Mouse (Mus musculus) cerebellum, adult 2 months (tissue): ENCODE measurements at regions not wholly inside any gene's neighbourhood (a gene's known extent, or its start where the extent isn't known, plus 50 kb on each side); places are given as distances from the start of the nearest gene placed in this dataset.

ENCODE experiments used
- DNase-seq, 2 experiments: peaks; one replicate each; pipeline ENCODE4 v3.0.0; 2021
- H3K27ac ChIP-seq: fragments of 200-500 bp; 2 replicates; pipeline ENCODE4 v1.5.1; 2012; ENCODE audit warnings: low read length, control low read depth, inconsistent platforms; ENCODE audit not compliant: insufficient read depth
- H3K27me3 ChIP-seq: fragments of 200-500 bp; 2 replicates; pipeline ENCODE4 v1.6.1; 2012; ENCODE audit warnings: inconsistent platforms, mild to moderate bottlenecking, low read length, moderate library complexity; ENCODE audit not compliant: control insufficient read depth, insufficient read depth
- H3K4me1 ChIP-seq: fragments of 200-500 bp; 2 replicates; pipeline ENCODE4 v1.6.1; 2011; ENCODE audit warnings: low read length; ENCODE audit not compliant: control insufficient read depth, insufficient read depth
- H3K4me3 ChIP-seq: fragments of 200-500 bp; replicated peaks from 2 replicates; pipeline ENCODE3; 2011; ENCODE audit warnings: mild to moderate bottlenecking, low read depth, low read length, control low read depth; ENCODE audit not compliant: insufficient read depth
- CTCF ChIP-seq: fragments of 200-500 bp; IDR thresholded peaks from 2 replicates; pipeline ENCODE4 v1.5.1; 2011; ENCODE audit warnings: low read depth, mild to moderate bottlenecking, control low read depth, low read length, moderate library complexity, borderline replicate concordance; ENCODE audit not compliant: insufficient read depth
- POLR2A ChIP-seq: fragments of 200-500 bp; IDR thresholded peaks from 2 replicates; pipeline ENCODE4 v1.6.1; 2011; ENCODE audit warnings: low read length, control low read depth, borderline replicate concordance; ENCODE audit not compliant: insufficient read depth
- WGBS: fragments of 180-500 bp; shearing (Covaris S2); methylation state at CpG from one replicate; pipeline ENCODE4 v1.1.7; 2018; 5-methylcytosine and 5-hydroxymethylcytosine counted together

- Histone ChIP-seq H3K27me3 (no peaks in the 10 kb centered on the region), H3K27ac (no peak overlapping the region), H3K4me3 (no peak overlapping the region), H3K4me1 (no peaks in the 10 kb centered on the region)
- WGBS = 32% methylated on average over 3 of the region's 3 CpGs
- no peak for TF ChIP-seq CTCF
- TF ChIP-seq POLR2A = no peak
- no peak for DNase-seq
These were observed 201.0 kb upstream of the Pard3b start for GRCm38 (mm10) chr1:61437603-61438002.

GRCm38 (mm10) chr1:61461435-61461834 is 177.2 kb upstream of the Pard3b start:
- H3K27me3 ChIP-seq = no peaks in the 10 kb centered on the region
- no peaks in the 10 kb centered on the region for H3K4me1 ChIP-seq
- H3K27ac ChIP-seq = no peak overlapping the region
- whole genome bisulfite sequencing = 90% methylated on average over 3 of the region's 3 CpGs
- TF ChIP-seq POLR2A (no peak), CTCF (no peak)
- H3K4me3 ChIP-seq = no peak overlapping the region
- DNase-seq = no peak

GRCm38 (mm10) chr1:61470617-61471214 is 167.9 kb upstream of the Pard3b start:
- DNase-seq = no peak
- Histone ChIP-seq H3K4me3 (no peak overlapping the region), H3K27ac (no peak overlapping the region), H3K27me3 (no peaks in the 10 kb centered on the region), H3K4me1 (no peaks in the 10 kb centered on the region)
- TF ChIP-seq POLR2A (no peak), CTCF (no peak)
- WGBS = 77% methylated on average over 5 of the region's 5 CpGs

- Histone ChIP-seq H3K27ac (no peak overlapping the region), H3K27me3 (no peaks in the 10 kb centered on the region), H3K4me1 (no peaks in the 10 kb centered on the region), H3K4me3 (no peak overlapping the region)
- WGBS = 48% methylated on average over 6 of the region's 6 CpGs
- DNase-seq = no peak
- no peak for TF ChIP-seq POLR2A
- no peak for TF ChIP-seq CTCF
These were observed 166.6 kb upstream of the Pard3b start for GRCm38 (mm10) chr1:61471779-61472578.

- H3K4me3 ChIP-seq = no peak overlapping the region
- WGBS = 41% methylated on average over 13 of the region's 13 CpGs
- no peak overlapping the region for H3K27ac ChIP-seq
- H3K27me3 ChIP-seq = no peaks in the 10 kb centered on the region
- no peak for DNase-seq
- no peaks in the 10 kb centered on the region for H3K4me1 ChIP-seq
- TF ChIP-seq CTCF (no peak), POLR2A (no peak)
These were observed 165.9 kb upstream of the Pard3b start for GRCm38 (mm10) chr1:61472579-61473242.

GRCm38 (mm10) chr1:61485459-61485858 is 153.2 kb upstream of the Pard3b start:
- TF ChIP-seq CTCF = no peak
- 98% methylated on average over 3 of the region's 3 CpGs for WGBS

GRCm38 (mm10) chr1:61524886-61525285 is 113.7 kb upstream of the Pard3b start:
- DNase-seq = no peak
- TF ChIP-seq CTCF = no peak
- no peak for TF ChIP-seq POLR2A
- WGBS = 70% methylated on average over 1 of the region's 1 CpGs
- H3K27ac ChIP-seq = no peak overlapping the region
- H3K4me1 ChIP-seq = no peaks in the 10 kb centered on the region
- no peaks in the 10 kb centered on the region for H3K27me3 ChIP-seq
- H3K4me3 ChIP-seq = no peak overlapping the region

More at GRCm38 (mm10) chr1:61485459-61485858, 153.2 kb upstream of the Pard3b start:
- Histone ChIP-seq H3K27ac (no peak overlapping the region), H3K4me3 (no peak overlapping the region), H3K4me1 (no peaks in the 10 kb centered on the region), H3K27me3 (no peaks in the 10 kb centered on the region)
- DNase-seq = no peak

GRCm38 (mm10) chr1:61525881-61526280 is 112.7 kb upstream of the Pard3b start:
- DNase-seq = no peak
- H3K4me1 ChIP-seq = no peaks in the 10 kb centered on the region
- no peak for TF ChIP-seq CTCF
- TF ChIP-seq POLR2A = no peak
- 88% methylated on average over 8 of the region's 8 CpGs for WGBS
- H3K4me3 ChIP-seq = no peak overlapping the region
- no peaks in the 10 kb centered on the region for H3K27me3 ChIP-seq
- H3K27ac ChIP-seq = no peak overlapping the region

- no peak for TF ChIP-seq CTCF
- Histone ChIP-seq H3K27me3 (no peaks in the 10 kb centered on the region), H3K27ac (no peak overlapping the region), H3K4me3 (no peak overlapping the region), H3K4me1 (no peaks in the 10 kb centered on the region)
- 76% methylated on average over 15 of the region's 15 CpGs for WGBS
- no peak for DNase-seq
These were observed 109.9 kb upstream of the Pard3b start for GRCm38 (mm10) chr1:61528757-61529156.
